10 mouse cellular contexts compared by ENCODE assay signal in genomic region chr6:90509085-90509484, GRCm38 (mm10). TPM values are rescaled to one million over a fixed set of nuclear protein-coding genes. Genes with fewer than 3 reads are reported as not detected.
DNase-seq lines count a peak whose midpoint lies in the region; ATAC-seq and TF ChIP-seq lines count a peak whose summit lies in the region.
"Had no signal": no experiment of that assay in that cellular context is flagged by ENCODE, and none has a peak within 500 bp of the region (broad histone marks: within the 10 kb centered on the region; RNA-seq: fewer than 3 reads in every experiment).

No protein-coding gene starts in this region.

- H3K27ac ChIP-seq in layer of hippocampus, adult 2 months: peak overlapping the region; percentile 84; the same call in 1 of the 2 replicates
- H3K27ac ChIP-seq in heart, embryonic 11.5 days (ENCODE audit: low read depth, low read length): peak overlapping the region; percentile 54
- H3K27ac ChIP-seq in stomach, postnatal 0 days (replicated peaks): no peak overlapping the region
- H3K27ac ChIP-seq in forebrain, embryonic 12.5 days: no peak overlapping the region

- H3K4me1 ChIP-seq in heart, embryonic 11.5 days (ENCODE audit: control insufficient read depth, insufficient read depth, low read length): peaks cover 30% of the 10 kb centered on the region
- 0 out of 2 replicates have a peak, but pooled peaks cover 5% of the 10 kb centered on the region for H3K4me1 ChIP-seq in stomach, postnatal 0 days (replicated peaks; ENCODE audit: control insufficient read depth, insufficient read depth)
- H3K4me1 ChIP-seq in forebrain, embryonic 12.5 days: peaks cover 12% of the 10 kb centered on the region

- no peaks in the 10 kb centered on the region for H3K27me3 ChIP-seq in heart, embryonic 11.5 days (ENCODE audit: control insufficient read depth, insufficient read depth, low read length)
- no peaks in the 10 kb centered on the region for H3K27me3 ChIP-seq in stomach, postnatal 0 days (ENCODE audit: control insufficient read depth, insufficient read depth, low read length)
- H3K27me3 ChIP-seq in forebrain, embryonic 12.5 days: no peaks in the 10 kb centered on the region

- 0 out of 2 replicates have a peak, but pooled peaks have one; percentile 22 for ATAC-seq in heart, embryonic 11.5 days (replicated peaks; ENCODE audit: insufficient number of reproducible peaks, low FRiP score, low TSS enrichment)
- ATAC-seq in stomach, postnatal 0 days (ENCODE audit: low FRiP score, low TSS enrichment): no peak
- no peak for ATAC-seq in forebrain, embryonic 12.5 days (ENCODE audit: low FRiP score)

- no peak overlapping the region for H3K9ac ChIP-seq in heart, embryonic 11.5 days (ENCODE audit: low read depth, low read length)
- no peak overlapping the region for H3K9ac ChIP-seq in stomach, postnatal 0 days (ENCODE audit: low read length)
- H3K9ac ChIP-seq in forebrain, embryonic 12.5 days: no peak overlapping the region

- no peaks in the 10 kb centered on the region for H3K9me3 ChIP-seq in heart, embryonic 11.5 days (replicated peaks; ENCODE audit: control insufficient read depth, low read length)
- H3K9me3 ChIP-seq in stomach, postnatal 0 days (ENCODE audit: control insufficient read depth, low read length): no peaks in the 10 kb centered on the region
- H3K9me3 ChIP-seq in forebrain, embryonic 12.5 days: no peaks in the 10 kb centered on the region

- H3K36me3 ChIP-seq in heart, embryonic 11.5 days (ENCODE audit: control insufficient read depth, insufficient read depth, low read length): no peaks in the 10 kb centered on the region
- no peaks in the 10 kb centered on the region for H3K36me3 ChIP-seq in stomach, postnatal 0 days (ENCODE audit: control insufficient read depth, insufficient read depth, low read length)
- no peaks in the 10 kb centered on the region for H3K36me3 ChIP-seq in forebrain, embryonic 12.5 days (replicated peaks)

- DNase-seq in layer of hippocampus, adult 2 months (ENCODE audit: low spot score in 2 of 2): no peak
- no peak for DNase-seq in layer of hippocampus, adult 9-11 months
- DNase-seq in adrenal gland, postnatal 14 days: peak; percentile 86
- DNase-seq in kidney, postnatal 25 days: peak; percentile 92 to 97
- peak; percentile 54 for DNase-seq in stomach, postnatal 0 days (ENCODE audit: low spot score)
- no peak for DNase-seq in spleen, postnatal 10 days (ENCODE audit: low spot score in 2 of 2)

- H3K4me3 ChIP-seq in layer of hippocampus, adult 2 months: no peak overlapping the region
- H3K4me3 ChIP-seq in heart, embryonic 11.5 days (ENCODE audit: low read depth, low read length): no peak overlapping the region
- no peak overlapping the region for H3K4me3 ChIP-seq in stomach, postnatal 0 days (ENCODE audit: low read depth, low read length)
- H3K4me3 ChIP-seq in forebrain, embryonic 12.5 days (replicated peaks): no peak overlapping the region
- H3K4me3 ChIP-seq: erythroblast, embryonic 14.5 days; megakaryocyte, embryonic 14.5 days had no signal

- WGBS in heart, embryonic 11.5 days (ENCODE audit: insufficient replicate concordance): 51% methylated on average over 6 of the region's 6 CpGs
- WGBS in stomach, postnatal 0 days: 47% methylated on average over 6 of the region's 6 CpGs
- 74% methylated on average over 6 of the region's 6 CpGs for WGBS in forebrain, embryonic 12.5 days

- no peak for TF ChIP-seq CTCF in layer of hippocampus, adult 2 months (conservative IDR thresholded peaks at IDR 0.05)
- TF ChIP-seq CTCF in stomach, postnatal 0 days (IDR thresholded peaks at IDR 0.05; ENCODE audit: low read depth): no peak

- no peak overlapping the region for H3K4me2 ChIP-seq in heart, embryonic 11.5 days
- H3K4me2 ChIP-seq in stomach, postnatal 0 days (replicated peaks; ENCODE audit: low read depth): no peak overlapping the region
- H3K4me2 ChIP-seq in forebrain, embryonic 12.5 days: no peak overlapping the region

- TF ChIP-seq EP300 in stomach, postnatal 0 days (optimal IDR thresholded peaks at IDR 0.05): no peak

RNA-seq across cellular contexts. Expression of gene Aldh1l1, which starts 22.9 kb away (rescaled TPM):
- total RNA-seq in layer of hippocampus, adult 2 months (2021): 10 to 100 TPM; 39.3 to 45.2 TPM
- 66.2 and 130 TPM in 2 replicates for total RNA-seq in adrenal gland, postnatal 14 days (2021)
- 1.00 and 1.2 TPM in 2 replicates for polyA plus RNA-seq in heart, embryonic 11.5 days (2014; fragmentation: Nextera tagmentation; extraction: Ambion mirVana)
- 6.6 and 7.6 TPM in 2 replicates for polyA plus RNA-seq in stomach, postnatal 0 days (2015; fragmentation: Nextera tagmentation; extraction: Ambion mirVana)
- 2.0 TPM in 2 replicates for polyA plus RNA-seq in forebrain, embryonic 12.5 days (2016; fragmentation: Nextera tagmentation; extraction: Ambion mirVana)
- polyA plus RNA-seq: erythroblast, embryonic 14.5 days had no signal

RNA-seq across cellular contexts. Expression of gene Klf15, which starts 46.7 kb away (rescaled TPM):
- total RNA-seq in layer of hippocampus, adult 2 months (2021): 10 to 100 TPM; 29.9 to 33.8 TPM
- 38.0 and 40.0 TPM in 2 replicates for total RNA-seq in adrenal gland, postnatal 14 days (2021)
- polyA plus RNA-seq in heart, embryonic 11.5 days (2014; fragmentation: Nextera tagmentation; extraction: Ambion mirVana): 6.0 and 6.2 TPM in 2 replicates
- polyA plus RNA-seq in stomach, postnatal 0 days (2015; fragmentation: Nextera tagmentation; extraction: Ambion mirVana): 4.1 and 4.2 TPM in 2 replicates
- 3.8 and 4.3 TPM in 2 replicates for polyA plus RNA-seq in forebrain, embryonic 12.5 days (2016; fragmentation: Nextera tagmentation; extraction: Ambion mirVana)
- polyA plus RNA-seq: erythroblast, embryonic 14.5 days had no signal

Comparison
In these comparisons a context has a peak if more than half of its experiments do, and no peak if none do; other contexts are left out.
1. DNase-seq: peak in adrenal gland, postnatal 14 days (single experiment), kidney, postnatal 25 days (2 of 2) and stomach, postnatal 0 days (single experiment); none in layer of hippocampus, adult 2 months (0 of 2), layer of hippocampus, adult 9-11 months (single experiment) and spleen, postnatal 10 days (0 of 2).
2. H3K27ac ChIP-seq: peak in layer of hippocampus, adult 2 months (single experiment) and heart, embryonic 11.5 days (single experiment); none in stomach, postnatal 0 days (single experiment) and forebrain, embryonic 12.5 days (single experiment).